Mouse (Mus musculus) neural tube, embryonic 14.5 days (tissue): ENCODE measurements around the gene Olfr535. TPM values are rescaled to one million over a fixed set of nuclear protein-coding genes. Genes with fewer than 3 reads are reported as not detected.
"Not testable (repeated sequence)": the region's sequence is repeated elsewhere in the genome, so short reads cannot be mapped to it uniquely, and the experiment has no call there.

Experiments used
- ATAC-seq: fragments of 200-750 bp; cut with Nextera tagmentation; 2 replicates; pipeline ENCODE4 v1.8.0; 2017; ENCODE audit warnings: low read depth, mild to moderate bottlenecking, moderate TSS enrichment, moderate library complexity
- H3K27ac ChIP-seq: fragments of 300-500 bp; sonication (generic); 2 replicates; pipeline ENCODE4 v1.5.1; 2014; ENCODE audit warnings: low read depth, mild to moderate bottlenecking, control low read depth, low read length, moderate library complexity, mixed read lengths
- H3K27me3 ChIP-seq: fragments of 300-500 bp; sonication (generic); 2 replicates; pipeline ENCODE4 v1.6.1; 2014; ENCODE audit warnings: low read length; ENCODE audit not compliant: control insufficient read depth, insufficient read depth
- H3K36me3 ChIP-seq: fragments of 300-500 bp; sonication (generic); 2 replicates; pipeline ENCODE4 v1.6.1; 2014; ENCODE audit warnings: low read length, mixed read lengths; ENCODE audit not compliant: control insufficient read depth, insufficient read depth
- H3K4me1 ChIP-seq: fragments of 300-500 bp; sonication (generic); 2 replicates; pipeline ENCODE4 v1.6.1; 2014; ENCODE audit warnings: low read length; ENCODE audit not compliant: control insufficient read depth, insufficient read depth
- H3K4me2 ChIP-seq: fragments of 300-500 bp; sonication (generic); 2 replicates; pipeline ENCODE4 v1.6.1; 2014; ENCODE audit warnings: mild to moderate bottlenecking, low read depth, low read length, control low read depth
- H3K4me3 ChIP-seq: fragments of 300-500 bp; sonication (generic); 2 replicates; pipeline ENCODE4 v1.5.1; 2014; ENCODE audit warnings: low read depth, low read length, control low read depth, mixed read lengths
- H3K9ac ChIP-seq: fragments of 300-500 bp; sonication (generic); replicated peaks from 2 replicates; pipeline ENCODE4 v1.6.1; 2014; ENCODE audit warnings: low read depth, mild to moderate bottlenecking, control low read depth, low read length, mixed read lengths
- H3K9me3 ChIP-seq: fragments of 300-500 bp; sonication (generic); 2 replicates; pipeline ENCODE4 v1.6.1; 2016; ENCODE audit warnings: low read length; ENCODE audit not compliant: control insufficient read depth
- WGBS: fragments of 180-500 bp; shearing (Covaris S2); extraction: QIAGEN DNeasy Blood & Tissue Kit; methylation state at CpG from one replicate; pipeline ENCODE4 v1.1.7; 2014; 5-methylcytosine and 5-hydroxymethylcytosine counted together
- polyA plus RNA-seq: library from polyadenylated mRNA; unstranded; fragments of >200 nt; fragmentation: Nextera tagmentation; extraction: Ambion mirVana; gene quantifications from 2 replicates; pipeline ENCODE4 v1.2.1, GENCODE M21; 2014

Olfr535 gene
- not detected in 2 replicates for polyA plus RNA-seq

DNA sequence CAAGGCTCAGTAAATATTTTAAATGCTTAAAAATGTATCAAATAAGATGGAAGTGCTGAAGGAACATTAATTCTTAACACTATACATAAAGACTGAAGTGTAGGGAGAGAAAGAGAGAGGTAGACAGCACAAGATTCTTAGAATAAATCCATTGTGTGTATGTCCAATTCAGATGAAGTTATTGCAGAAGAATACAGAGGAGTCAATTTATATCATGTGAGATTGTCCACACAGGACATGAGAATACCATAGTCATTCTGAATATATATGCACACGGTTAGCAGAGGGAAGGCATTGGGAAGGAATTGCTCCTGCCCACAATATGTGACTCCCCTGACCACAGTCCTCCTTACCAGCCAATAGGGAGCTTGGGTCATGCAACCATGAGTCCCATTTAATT lies at the start of gene Olfr535:
Gene Olfr535 (plus strand): TSS at position 301 of the 400 bp plus-strand sequence.
- no peaks in the 10 kb centered on the region for H3K36me3 ChIP-seq
- WGBS: 96% methylated on average over 1 of the region's 1 CpGs
- ATAC-seq: no peak
- no peak within 1 kb of the TSS for H3K27ac ChIP-seq
- H3K9ac ChIP-seq: no peak within 1 kb of the TSS
- H3K27me3 ChIP-seq: no peaks in the 10 kb centered on the region
- H3K4me2 ChIP-seq: no peak within 1 kb of the TSS
- H3K9me3 ChIP-seq: no peaks in the 10 kb centered on the region
- H3K4me1 ChIP-seq: no peaks in the 10 kb centered on the region
- no peak within 1 kb of the TSS for H3K4me3 ChIP-seq

DNA sequence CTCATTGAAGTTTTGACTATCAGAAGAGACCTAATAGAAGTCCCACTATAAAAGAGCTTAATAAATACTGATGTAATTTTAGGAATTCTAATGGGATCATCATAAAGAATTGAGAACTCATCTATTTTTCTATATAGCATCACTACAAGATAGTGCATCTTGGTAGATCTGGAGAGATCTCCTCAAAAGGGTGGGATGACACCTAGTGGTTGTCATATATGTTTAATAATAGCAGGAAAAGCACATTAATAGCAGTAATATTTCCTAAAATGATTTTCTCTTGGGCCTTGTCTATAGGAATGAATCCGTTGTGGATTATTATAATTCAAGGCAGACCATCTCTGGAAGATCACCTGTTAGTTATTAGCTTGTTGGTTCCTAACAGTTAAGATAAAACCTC lies 40.9 kb upstream of the Olfr535 start:
- Histone ChIP-seq H3K4me2 (no peak overlapping the region), H3K27me3 (no peaks in the 10 kb centered on the region), H3K9ac (no peak overlapping the region), H3K36me3 (no peaks in the 10 kb centered on the region), H3K4me3 (no peak overlapping the region), H3K4me1 (no peaks in the 10 kb centered on the region), H3K27ac (no peak overlapping the region), H3K9me3 (no peaks in the 10 kb centered on the region)
- WGBS: 87% methylated on average over 1 of the region's 1 CpGs
- ATAC-seq: no peak

DNA sequence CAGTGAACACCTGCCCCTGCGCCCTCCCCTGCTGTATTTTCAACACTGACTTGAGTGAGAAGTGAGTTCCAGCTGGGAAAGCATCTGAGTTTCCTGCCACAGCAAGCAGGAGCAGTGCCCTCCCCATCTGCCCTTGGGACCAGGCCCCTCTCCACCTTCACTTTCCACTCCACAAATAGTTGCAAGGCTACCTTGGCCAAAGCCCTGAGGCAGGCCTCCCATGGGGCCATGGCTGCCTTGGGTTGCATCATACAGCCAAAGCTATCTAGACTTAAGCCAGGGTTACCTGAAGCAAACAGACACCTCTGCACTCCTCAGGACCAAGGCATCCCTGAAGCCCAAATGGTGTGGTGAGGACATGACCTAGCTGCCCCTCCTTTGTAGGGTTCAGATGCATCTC lies 20.9 kb upstream of the Olfr535 start, which contains the start of gene Olfr533:
Gene Olfr533 (plus strand): TSS at position 301 of the 400 bp plus-strand sequence.
- not testable (repeated sequence) for H3K4me1 ChIP-seq, H3K27me3 ChIP-seq, H3K9me3 ChIP-seq, H3K36me3 ChIP-seq, H3K4me2 ChIP-seq, ATAC-seq, H3K9ac ChIP-seq, H3K4me3 ChIP-seq, H3K27ac ChIP-seq
- 60% methylated on average over 1 of the region's 1 CpGs for WGBS

DNA sequence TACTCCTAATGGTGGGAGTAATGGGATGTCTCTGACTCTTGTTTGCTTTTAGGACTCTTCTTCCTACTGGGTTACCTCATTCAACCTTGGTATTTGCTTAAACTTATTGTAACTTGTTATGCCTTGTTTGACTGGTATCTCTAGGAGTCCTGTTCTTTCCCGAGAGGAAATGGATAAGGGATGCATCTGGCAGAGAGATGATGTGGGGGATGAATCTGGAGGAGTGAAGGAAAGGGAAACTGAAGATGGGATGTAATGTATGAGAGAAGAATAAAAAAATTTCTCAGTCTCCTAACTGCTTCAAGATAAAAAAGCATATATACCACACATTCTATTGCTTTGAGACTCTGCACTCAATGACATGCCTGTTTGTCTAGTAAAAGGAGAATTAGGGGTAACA lies 6.1 kb upstream of the Olfr535 start:
- 92% methylated on average over 1 of the region's 1 CpGs for WGBS
- ATAC-seq: no peak
- Histone ChIP-seq H3K4me2 (no peak overlapping the region), H3K9ac (no peak overlapping the region), H3K27ac (no peak overlapping the region), H3K9me3 (no peaks in the 10 kb centered on the region), H3K4me1 (no peaks in the 10 kb centered on the region), H3K4me3 (no peak overlapping the region), H3K27me3 (no peaks in the 10 kb centered on the region), H3K36me3 (no peaks in the 10 kb centered on the region)

DNA sequence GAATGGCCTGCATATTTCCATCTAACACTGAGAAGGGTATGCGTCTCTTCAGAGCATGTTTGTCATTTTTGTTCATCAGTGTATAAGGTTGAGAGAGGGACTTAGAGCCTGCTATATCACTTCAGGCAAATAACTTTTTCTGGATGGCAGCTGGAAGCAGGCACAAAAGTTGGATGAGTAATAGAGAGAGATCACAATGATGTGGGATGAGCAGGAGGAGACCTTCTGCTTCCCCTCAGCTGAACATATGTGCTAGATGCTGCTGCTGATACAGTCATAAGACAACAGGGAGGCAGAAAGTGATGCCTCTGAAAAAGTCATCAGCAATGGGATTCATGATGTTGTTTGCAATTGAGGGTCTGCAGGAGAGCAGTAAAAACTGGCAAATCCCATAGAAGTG lies 5.3 kb upstream of the Olfr535 start:
- no peak overlapping the region for H3K27ac ChIP-seq
- H3K9ac ChIP-seq: no peak overlapping the region
- no peaks in the 10 kb centered on the region for H3K4me1 ChIP-seq
- no peaks in the 10 kb centered on the region for H3K27me3 ChIP-seq
- ATAC-seq: no peak
- WGBS: 85% methylated on average over 1 of the region's 1 CpGs
- no peaks in the 10 kb centered on the region for H3K9me3 ChIP-seq
- H3K36me3 ChIP-seq: no peaks in the 10 kb centered on the region
- H3K4me2 ChIP-seq: no peak overlapping the region
- no peak overlapping the region for H3K4me3 ChIP-seq

DNA sequence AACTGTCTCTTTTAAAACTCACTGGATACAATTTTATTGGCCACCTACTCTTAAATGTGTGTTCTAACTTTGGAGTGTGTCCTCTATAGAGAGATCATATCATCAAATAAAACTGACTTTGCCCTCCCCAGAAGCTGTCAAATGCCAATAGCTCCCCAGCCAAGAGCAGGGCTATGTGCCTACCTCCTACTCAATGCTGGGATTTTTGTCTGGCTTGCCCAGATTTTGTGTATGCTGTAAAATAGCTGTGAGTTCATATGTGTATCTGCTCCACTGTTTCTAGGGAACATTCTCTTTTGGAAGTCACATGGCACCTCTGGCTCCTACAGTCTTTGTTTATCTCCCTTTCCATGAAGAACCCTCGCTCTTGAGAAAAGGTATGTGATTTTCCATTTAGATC lies 5.0 kb downstream of the Olfr535 start:
- no peak for ATAC-seq
- WGBS: 95% methylated on average over 1 of the region's 1 CpGs

DNA sequence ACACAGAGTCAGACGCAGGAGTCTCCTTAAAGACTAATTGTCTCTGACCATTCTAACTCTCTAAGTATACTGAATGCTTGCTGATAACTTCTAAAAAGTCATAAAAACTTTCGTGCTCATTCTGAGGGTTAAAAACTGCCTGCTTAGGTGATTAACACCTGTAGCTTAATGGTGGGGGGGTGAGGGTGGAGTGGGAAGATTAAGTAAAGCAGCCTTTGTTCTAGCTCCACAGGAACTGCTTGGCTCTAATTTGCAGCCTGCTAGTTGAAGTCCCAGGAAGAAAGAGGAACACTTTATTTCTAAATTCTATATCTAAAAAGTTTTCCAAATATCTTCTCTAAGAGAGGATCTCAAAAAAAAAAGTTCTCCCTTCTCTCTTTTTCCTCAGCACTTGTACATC lies 10.2 kb downstream of the Olfr535 start:
- Histone ChIP-seq H3K27me3 (no peaks in the 10 kb centered on the region), H3K27ac (no peak overlapping the region), H3K4me3 (no peak overlapping the region), H3K9me3 (no peaks in the 10 kb centered on the region), H3K4me2 (no peak overlapping the region), H3K4me1 (no peaks in the 10 kb centered on the region), H3K36me3 (no peaks in the 10 kb centered on the region), H3K9ac (no peak overlapping the region)
- 0% methylated on average over 2 of the region's 2 CpGs for WGBS
- no peak for ATAC-seq

More for the DNA sequence above, 5.0 kb downstream of the Olfr535 start:
- no peaks in the 10 kb centered on the region for H3K9me3 ChIP-seq
- no peak overlapping the region for H3K9ac ChIP-seq
- H3K27me3 ChIP-seq: no peaks in the 10 kb centered on the region
- H3K27ac ChIP-seq: no peak overlapping the region
- no peak overlapping the region for H3K4me3 ChIP-seq
- H3K4me1 ChIP-seq: no peaks in the 10 kb centered on the region
- no peaks in the 10 kb centered on the region for H3K36me3 ChIP-seq
- H3K4me2 ChIP-seq: no peak overlapping the region

DNA sequence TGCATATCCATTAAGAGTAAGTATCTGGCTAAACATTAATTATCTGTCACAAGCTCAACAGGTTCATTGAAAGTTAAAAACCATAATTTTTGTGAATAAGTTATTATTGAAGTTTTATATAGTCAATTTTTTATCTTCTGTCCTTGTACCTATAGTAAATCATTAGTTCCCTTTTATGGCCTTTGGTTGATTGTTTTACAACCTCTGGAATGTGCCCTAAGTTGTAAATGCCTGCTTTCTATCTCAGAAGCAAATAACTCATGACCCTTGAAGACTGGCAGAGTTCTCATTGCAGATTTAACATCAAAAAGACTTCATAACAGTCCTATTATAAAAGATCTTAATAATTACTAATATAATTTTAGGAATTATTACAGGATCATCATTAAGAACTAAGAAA lies 10.7 kb downstream of the Olfr535 start:
- no peaks in the 10 kb centered on the region for H3K36me3 ChIP-seq
- no peak overlapping the region for H3K4me2 ChIP-seq
- H3K27ac ChIP-seq: no peak overlapping the region
- H3K9me3 ChIP-seq: no peaks in the 10 kb centered on the region
- no peak overlapping the region for H3K9ac ChIP-seq
- no peaks in the 10 kb centered on the region for H3K4me1 ChIP-seq
- no peak overlapping the region for H3K4me3 ChIP-seq
- no peaks in the 10 kb centered on the region for H3K27me3 ChIP-seq
- no peak for ATAC-seq

DNA sequence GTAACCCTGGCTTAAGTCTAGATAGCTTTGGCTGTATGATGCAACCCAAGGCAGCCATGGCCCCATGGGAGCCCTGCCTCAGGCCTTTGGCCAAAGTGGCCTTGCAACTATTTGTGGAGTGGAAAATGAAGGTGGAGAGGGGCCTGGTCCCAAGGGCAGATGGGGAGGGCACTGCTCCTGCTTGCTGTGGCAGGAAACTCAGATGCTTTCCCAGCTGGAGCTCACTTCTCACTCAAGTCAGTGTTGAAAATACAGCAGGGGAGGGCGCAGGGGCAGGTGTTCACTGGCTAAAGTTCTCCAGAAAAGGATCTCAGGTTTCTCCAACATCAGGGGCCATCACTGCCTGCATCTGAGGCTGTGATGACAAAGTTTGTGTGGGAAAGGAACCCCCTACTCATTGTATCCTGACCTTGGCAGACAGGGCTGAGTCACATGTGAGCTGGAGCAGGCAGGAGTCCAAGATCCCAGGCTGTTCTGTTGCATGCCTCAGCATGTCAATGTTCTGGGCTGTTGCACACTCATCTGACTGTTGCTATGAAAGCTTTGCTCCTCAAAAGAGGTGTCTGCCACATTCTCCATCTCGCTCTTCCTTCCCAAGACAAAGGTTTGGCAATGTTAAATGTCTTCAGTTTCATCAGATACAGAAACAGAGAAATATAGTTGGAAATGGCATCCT lies 23.5 kb downstream of the Olfr535 start, which contains the start of gene Olfr536:
Gene Olfr536 (minus strand): TSS at position 51 of the 676 bp plus-strand sequence.
- not testable (repeated sequence) for H3K27ac ChIP-seq, H3K9ac ChIP-seq, H3K27me3 ChIP-seq, H3K4me3 ChIP-seq, H3K36me3 ChIP-seq, H3K4me1 ChIP-seq, H3K9me3 ChIP-seq, H3K4me2 ChIP-seq, ATAC-seq
- WGBS: 85% methylated on average over 1 of the region's 2 CpGs
